Mouse (Mus musculus): ENCODE measurements around the gene Fgfr2.

Fgfr2 gene

DNA sequence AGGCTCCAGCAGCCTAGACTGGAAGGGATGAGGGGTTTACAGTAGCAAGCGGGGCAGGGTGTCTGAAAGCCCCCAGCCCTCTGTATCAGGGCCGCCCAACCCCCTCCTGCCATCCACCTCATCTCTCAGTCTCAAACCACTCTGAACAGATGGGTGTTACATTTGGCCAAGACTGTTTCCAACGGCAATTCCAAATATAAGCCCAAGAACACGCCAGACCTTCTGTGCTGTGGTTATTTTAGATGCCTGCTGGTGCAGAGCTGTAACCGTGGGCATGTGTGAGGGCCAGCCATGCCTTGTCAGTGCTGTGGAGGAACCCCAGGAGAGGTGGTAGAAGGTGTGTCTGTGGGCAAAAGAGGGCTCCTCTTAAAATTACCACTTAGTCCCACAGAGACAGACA, 869.6 kb downstream of the Fgfr2 start:
- in situ Hi-C loops (cut with MboI, MseI), result no loop called here

DNA sequence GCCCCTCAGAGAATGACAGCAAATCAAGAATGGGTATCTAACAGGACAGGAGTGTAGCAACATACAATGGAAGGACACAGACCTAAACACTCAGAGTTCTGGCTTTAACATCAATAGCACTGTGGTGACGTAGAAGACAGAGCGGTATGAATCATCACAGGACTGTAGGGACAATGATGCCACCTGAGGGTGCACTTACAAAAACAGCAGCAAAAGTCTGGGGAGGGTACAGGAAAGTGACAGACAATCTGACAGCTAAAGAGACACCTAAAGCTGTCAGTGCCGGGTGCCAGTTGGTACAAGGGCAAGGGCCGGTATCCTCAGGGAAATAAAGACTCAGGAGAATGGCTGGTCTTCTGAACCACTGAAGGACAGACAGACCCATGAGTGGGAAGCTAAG, 870.1 kb downstream of the Fgfr2 start:
- in situ Hi-C loops (cut with MboI, MseI), result no loop called here

DNA sequence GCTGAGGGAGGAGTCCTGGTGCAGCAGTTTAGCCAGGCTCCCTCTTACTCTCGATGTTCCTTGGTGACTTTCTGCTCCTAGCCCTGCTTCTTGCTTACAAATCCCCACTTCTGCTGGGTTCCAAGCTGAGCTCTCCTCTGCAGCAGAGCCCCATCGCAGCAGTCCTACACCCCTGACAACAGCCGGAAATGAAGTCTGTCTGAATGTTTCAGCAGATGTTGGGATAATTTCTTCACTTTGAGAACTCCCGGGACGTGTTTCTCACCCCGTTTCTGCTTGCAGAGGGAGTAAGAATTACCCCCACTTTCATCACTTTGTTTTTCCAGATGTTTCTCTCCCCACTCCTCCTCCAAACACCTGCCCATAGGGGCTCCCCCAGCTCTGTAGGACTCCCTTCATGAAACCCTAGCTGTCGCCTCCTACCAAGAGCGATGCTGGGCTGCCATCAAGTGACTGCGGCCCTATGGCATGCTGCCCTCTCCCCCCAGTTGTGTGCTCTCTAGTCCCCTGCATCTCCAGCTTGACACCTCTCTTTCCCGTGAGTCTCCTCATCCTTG, 873.5 kb downstream of the Fgfr2 start:
- in situ Hi-C loops (cut with MboI, MseI), result no loop called here

- in situ Hi-C loops (cut with MboI, MseI), result no loop called here
These were observed 875.6 kb downstream of the Fgfr2 start for GRCm38 (mm10) chr7:132247567-132247966.

DNA sequence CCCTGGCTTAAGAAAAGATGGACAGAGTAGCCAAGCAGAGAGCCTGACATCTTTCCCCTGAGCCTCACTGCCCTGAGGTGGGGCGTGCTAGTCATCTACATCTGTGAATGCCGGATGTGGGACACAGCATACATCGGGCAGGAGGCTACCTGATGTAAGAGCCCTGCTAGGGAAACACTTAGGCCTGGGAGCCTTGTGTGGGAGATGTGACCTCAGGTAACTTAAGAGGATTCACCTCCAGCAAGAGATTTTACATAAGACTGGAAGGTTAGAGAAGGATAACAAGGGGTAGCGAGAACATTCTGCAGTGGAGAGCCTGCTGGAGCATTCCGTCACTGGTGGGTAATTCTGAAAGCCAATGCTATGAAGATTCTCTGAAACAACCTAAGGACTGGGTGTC, 876.1 kb downstream of the Fgfr2 start:
- in situ Hi-C loops (cut with MboI, MseI), result no loop called here

- in situ Hi-C loops (cut with MboI, MseI), result no loop called here
These were observed 877.4 kb downstream of the Fgfr2 start for GRCm38 (mm10) chr7:132245730-132246129.

DNA sequence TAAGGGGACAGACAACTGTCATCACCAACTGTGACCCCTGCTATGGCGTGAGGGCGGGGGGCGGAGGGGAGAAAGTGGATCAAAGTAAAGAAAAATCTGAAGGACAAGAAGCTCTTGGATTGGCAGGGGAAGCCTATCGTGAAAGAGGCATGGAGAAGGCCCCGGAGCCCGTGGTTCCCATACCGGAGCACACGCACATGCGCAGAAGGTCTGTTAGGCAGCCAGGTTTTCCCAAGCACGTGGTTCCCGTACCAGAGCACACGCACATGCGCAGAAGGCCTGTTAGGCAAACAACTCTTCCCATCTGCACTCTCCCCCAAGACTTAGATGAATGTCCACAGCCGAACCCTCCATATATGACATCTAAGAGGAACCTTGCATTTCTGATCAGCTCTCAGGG, 878.5 kb downstream of the Fgfr2 start:
- in situ Hi-C loops (cut with MboI, MseI), result no loop called here

- in situ Hi-C loops (cut with MboI, MseI), result no loop called here
These were observed 879.9 kb downstream of the Fgfr2 start for GRCm38 (mm10) chr7:132243225-132243624.

DNA sequence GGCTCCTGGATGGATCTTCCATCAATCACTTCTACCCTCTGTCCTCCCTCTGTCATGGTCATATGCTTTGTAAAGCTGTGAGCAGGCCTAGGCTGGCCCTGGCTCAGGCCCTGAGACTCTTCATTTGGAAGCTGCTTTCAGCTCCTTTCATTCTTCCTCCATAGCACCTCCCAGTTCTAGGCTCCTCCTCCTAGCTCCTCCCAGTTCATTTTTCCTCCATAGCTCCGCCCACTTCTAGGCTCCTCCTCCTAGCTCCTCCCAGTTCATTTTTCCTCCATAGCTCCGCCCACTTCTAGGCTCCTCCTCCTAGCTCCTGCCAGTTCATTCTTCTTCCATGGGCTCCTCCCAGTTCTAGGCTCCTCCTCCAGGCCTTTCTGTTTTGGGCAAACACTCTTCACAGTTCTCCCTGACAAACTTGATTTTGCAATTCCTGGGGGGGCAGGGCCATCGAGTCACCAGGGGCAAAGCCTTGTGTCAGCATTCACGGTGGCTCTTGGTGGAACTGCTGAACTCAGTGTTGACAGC, 880.5 kb downstream of the Fgfr2 start:
- in situ Hi-C loops (cut with MboI, MseI), result no loop called here

DNA sequence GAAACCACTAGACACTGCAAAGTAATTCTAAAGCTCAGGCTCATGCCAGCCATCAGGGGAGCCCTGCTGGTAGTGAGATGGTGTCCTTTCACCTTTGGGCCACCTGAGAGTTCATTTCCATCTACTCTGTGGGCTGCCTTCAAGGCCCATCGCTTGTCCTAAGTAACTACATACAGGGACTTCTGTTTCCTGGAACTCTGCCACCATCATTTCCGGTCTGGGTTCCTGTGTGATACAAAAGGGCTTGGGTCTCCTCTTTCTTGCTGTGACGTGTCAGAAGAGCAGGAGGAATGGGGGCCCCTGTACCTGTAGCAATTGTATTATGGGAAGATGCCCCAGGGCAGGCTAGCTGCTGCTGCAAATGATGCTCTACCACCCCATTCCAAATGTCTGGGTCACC, 884.2 kb downstream of the Fgfr2 start:
- in situ Hi-C loops (cut with MboI, MseI), result no loop called here

- in situ Hi-C loops (cut with MboI, MseI), result no loop called here
These were observed 886.0 kb downstream of the Fgfr2 start for GRCm38 (mm10) chr7:132237191-132237590.

GRCm38 (mm10) chr7:132236789-132237188, 886.4 kb downstream of the Fgfr2 start:
- in situ Hi-C loops (cut with MboI, MseI), result no loop called here

DNA sequence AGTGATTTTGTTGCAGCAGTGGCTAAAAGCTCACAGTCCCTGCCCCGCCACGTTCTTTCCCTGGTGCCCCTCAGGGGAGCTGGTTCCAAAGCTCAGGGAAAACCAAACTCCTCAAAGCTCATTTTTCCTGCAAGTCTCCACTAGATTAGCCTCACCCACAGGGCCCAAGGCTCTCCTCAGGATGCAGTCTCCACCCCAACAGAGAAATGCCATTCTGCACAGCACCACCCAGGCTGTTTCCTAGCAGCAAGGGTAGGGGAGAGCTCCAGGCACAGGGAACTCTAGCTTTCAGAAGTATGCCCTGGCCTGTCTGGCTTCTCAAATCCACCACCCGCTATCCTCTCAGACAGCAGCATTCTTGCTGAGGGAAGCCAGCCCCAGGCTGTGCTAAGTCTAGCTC, 888.9 kb downstream of the Fgfr2 start:
- in situ Hi-C loops (cut with MboI, MseI), result no loop called here

DNA sequence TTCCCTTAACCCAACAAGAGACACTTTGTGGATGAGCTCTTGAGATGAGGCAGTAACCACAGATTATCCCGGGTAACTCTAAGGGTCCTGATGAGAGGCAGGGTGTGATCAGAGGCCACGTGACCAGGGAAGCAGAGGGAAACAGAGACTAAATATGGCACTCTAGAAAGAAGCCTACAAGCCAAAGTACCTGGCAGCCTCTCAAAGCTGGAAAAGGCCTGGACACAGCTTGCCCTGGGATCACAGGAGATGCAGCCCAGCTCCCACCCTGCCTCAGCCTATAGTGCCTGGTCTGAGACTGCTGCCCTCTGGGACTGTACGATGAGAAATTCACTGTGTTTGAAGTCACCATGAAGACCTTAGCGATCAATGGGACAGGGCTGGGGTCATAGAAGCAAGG, 889.4 kb downstream of the Fgfr2 start:
- in situ Hi-C loops (cut with MboI, MseI), result no loop called here

- in situ Hi-C loops (cut with MboI, MseI), result no loop called here
These were observed 890.2 kb downstream of the Fgfr2 start for GRCm38 (mm10) chr7:132232937-132233336.

GRCm38 (mm10) chr7:132231476-132231875, 891.7 kb downstream of the Fgfr2 start:
- in situ Hi-C loops (cut with MboI, MseI), result no loop called here

- in situ Hi-C loops (cut with MboI, MseI), result no loop called here
These were observed 892.2 kb downstream of the Fgfr2 start for GRCm38 (mm10) chr7:132230961-132231360.

DNA sequence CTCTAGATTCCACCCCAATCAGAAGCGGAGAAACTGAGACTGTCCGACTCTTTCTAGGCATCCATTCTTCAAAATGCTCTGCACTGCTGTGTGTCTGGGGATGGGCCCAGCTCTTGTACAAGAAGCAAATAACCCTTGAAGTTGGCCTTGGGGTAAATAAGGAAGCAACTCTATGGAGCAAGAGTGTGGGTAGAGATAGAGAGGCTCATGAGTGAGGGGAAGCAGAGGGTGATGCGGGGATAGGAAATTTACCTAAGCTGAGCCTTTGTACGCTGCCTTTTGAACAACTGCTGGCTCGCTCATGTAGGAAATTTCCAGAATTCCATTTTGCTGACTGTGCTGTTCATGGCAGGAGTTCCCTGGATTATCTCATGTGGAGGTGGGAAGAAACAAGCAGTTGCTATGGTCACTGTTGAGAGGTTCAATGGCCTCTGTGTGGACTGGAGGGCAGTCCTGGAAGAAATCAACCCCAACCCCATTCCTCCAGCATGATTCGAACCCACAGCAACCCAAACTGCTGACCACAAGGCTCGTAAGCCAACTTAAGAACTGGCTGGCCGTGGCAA, 896.0 kb downstream of the Fgfr2 start:
- in situ Hi-C loops (cut with MboI, MseI), result loop anchor here (5.0 to 10.0 kb wide), 2 partner anchors 245 to 318 kb away; no protein-coding TSS in a partner anchor

DNA sequence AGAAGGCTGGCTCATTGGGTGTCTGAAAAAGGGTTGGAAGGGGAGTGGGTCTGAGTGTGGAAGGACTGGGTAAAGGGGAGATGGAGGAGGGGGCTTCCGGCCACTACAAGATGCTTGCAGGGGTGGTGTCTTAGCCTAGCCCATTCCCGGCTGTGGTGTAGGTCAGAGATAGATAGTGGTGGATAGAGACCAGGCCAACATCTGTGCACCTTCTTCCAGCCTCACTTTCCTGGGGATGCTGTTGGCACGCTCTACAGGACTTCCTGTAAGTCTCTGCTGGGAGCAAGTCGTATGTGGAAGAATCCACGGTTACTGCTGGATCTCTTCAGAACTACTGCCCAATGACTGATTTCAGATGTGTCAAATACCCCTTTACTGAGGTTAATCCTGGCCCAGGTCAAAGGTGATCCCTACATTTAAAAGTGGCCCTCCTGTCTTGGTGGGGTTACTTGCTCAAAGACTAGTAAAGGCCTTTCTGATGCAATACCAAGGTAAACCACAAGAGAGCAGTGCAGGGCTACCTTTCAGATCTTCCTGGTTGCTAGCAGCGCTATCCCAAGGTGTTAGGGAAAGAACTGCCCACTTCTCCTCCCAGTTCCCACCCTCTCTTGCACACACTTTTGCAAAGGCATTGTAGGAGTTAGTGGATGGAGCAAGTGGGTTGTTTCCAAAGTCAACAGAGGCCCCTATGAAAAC, 896.6 kb downstream of the Fgfr2 start:
- in situ Hi-C loops (cut with MboI, MseI), result loop anchor here (5.0 to 10.0 kb wide), 2 partner anchors 246 to 318 kb away; no protein-coding TSS in a partner anchor

GRCm38 (mm10) chr7:132223452-132224141, 899.6 kb downstream of the Fgfr2 start:
- in situ Hi-C loops (cut with MboI, MseI), result loop anchor here (10.0 kb wide), 1 partner anchor 321 kb away; no protein-coding TSS in a partner anchor

DNA sequence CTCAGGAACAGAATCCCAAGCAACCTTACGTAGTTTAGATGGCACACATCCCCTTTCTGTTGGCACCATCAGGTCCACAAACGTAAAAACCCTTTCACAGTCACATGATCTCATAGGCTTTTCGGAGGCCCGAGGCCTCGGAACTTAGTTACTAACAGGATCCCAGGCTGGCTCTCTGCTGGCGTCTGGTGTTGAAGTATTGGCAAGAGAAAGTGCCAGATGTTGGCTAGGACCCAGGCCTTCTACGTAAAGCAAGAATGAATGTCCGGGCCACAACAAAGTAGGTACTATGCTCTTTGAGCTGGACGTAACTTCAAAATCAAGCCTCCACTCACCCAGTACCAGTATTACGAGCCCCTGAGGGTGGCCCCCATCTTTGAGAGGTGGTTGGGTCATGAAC, 909.1 kb downstream of the Fgfr2 start:
- in situ Hi-C loops (cut with MboI, MseI), result loop anchor here (5.0 kb wide), 1 partner anchor 312 kb away; no protein-coding TSS in a partner anchor

DNA sequence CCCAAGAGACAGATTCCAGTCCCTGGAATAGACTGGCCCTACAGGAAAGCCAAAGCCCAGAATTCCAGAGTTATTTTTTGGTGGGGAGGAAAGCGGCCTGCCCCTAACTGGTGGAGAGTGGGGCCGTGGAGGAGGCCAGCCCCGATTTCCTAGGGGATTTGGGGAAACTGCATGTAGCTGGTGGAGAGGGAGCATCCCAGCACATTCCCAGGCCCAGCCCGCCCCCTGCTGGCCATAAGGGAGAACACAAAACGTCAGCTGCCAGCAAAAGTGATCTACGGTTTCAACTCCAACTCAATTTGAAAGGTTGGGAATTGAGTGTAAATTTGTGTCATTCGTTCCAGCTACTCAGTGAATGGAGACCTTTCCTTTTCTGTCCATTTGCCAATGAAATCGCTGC, 909.7 kb downstream of the Fgfr2 start:
- in situ Hi-C loops (cut with MboI, MseI), result loop anchor here (5.0 kb wide), 1 partner anchor 311 kb away; no protein-coding TSS in a partner anchor
